22 mouse cellular contexts compared by ENCODE assay signal in the genomic region with DNA sequence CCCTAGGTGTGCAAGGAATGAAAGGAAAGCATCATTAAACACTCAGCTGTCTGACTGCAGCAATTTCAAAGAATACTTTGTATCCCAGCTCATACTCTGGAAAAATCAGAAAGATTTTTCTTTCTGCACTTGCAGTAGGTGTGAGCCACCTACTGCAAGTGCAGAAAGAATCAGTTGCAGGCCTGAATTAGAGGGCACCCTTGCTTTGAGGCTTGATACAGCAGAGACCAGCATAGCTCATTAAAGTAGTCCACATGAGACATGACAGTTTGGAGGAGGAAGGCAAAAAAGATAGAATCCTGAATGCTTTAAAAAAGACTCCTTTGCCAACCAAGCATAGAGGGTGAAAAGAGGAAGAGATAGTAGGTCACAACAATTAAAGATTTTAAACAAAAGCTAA. TPM values are rescaled to one million over a fixed set of nuclear protein-coding genes. Genes with fewer than 3 reads are reported as not detected.
"Had no signal": no experiment of that assay in that cellular context is flagged by ENCODE, and none has a peak within 500 bp of the region (broad histone marks: within the 10 kb centered on the region; RNA-seq: fewer than 3 reads in every experiment).

No protein-coding gene starts in this region.

- H3K9me3 ChIP-seq: megakaryocyte, embryonic 14.5 days; midbrain, embryonic 12.5 days; neural tube, embryonic 12.5 days; stomach, embryonic 15.5 days had no signal

- H3K36me3 ChIP-seq: midbrain, embryonic 12.5 days; neural tube, embryonic 12.5 days; stomach, embryonic 15.5 days had no signal

- H3K4me1 ChIP-seq: megakaryocyte, embryonic 14.5 days; midbrain, embryonic 12.5 days; neural tube, embryonic 12.5 days; stomach, embryonic 15.5 days had no signal

- DNase-seq: lung, adult 18-20 months; lung, embryonic 14.5 days; lung, postnatal 10 days; lung, postnatal 36 days; right cerebral cortex, postnatal 14 days; thymus, adult 2 months; thymus, postnatal 25 days; thymus, postnatal 4 days had no signal

- H3K4me2 ChIP-seq: lung, embryonic 14.5 days; midbrain, embryonic 12.5 days; neural tube, embryonic 12.5 days; stomach, embryonic 15.5 days had no signal

- H3K9ac ChIP-seq: liver, embryonic 14.5 days; lung, embryonic 14.5 days; midbrain, embryonic 12.5 days; neural tube, embryonic 12.5 days; stomach, embryonic 15.5 days had no signal

- H3K27ac ChIP-seq: liver, embryonic 14.5 days; macrophage; midbrain, embryonic 12.5 days; neural tube, embryonic 12.5 days; stomach, embryonic 15.5 days; stomach, postnatal 0 days had no signal

- H3K4me3 ChIP-seq: megakaryocyte, embryonic 14.5 days; midbrain, embryonic 12.5 days; neural tube, embryonic 12.5 days; stomach, embryonic 15.5 days had no signal

- H3K27me3 ChIP-seq: megakaryocyte, embryonic 14.5 days; midbrain, embryonic 12.5 days; neural tube, embryonic 12.5 days; stomach, embryonic 15.5 days had no signal

RNA-seq across cellular contexts. Expression of gene Csn3, which starts 17.1 kb away (rescaled TPM):
- polyA plus RNA-seq: liver, embryonic 14.5 days; liver, embryonic 16.5 days; lung, embryonic 14.5 days; lung, embryonic 16.5 days; macrophage; midbrain, embryonic 12.5 days; midbrain, postnatal 0 days; neural tube, embryonic 14.5 days; spleen, adult 2 months; testis, adult 2 months; urinary bladder, adult 2 months had no signal

RNA-seq across cellular contexts. Expression of gene 2310003L06Rik, which starts 26.7 kb away (rescaled TPM):
- polyA plus RNA-seq: liver, embryonic 14.5 days; liver, embryonic 16.5 days; lung, embryonic 14.5 days; lung, embryonic 16.5 days; macrophage; midbrain, embryonic 12.5 days; neural tube, embryonic 12.5 days; neural tube, embryonic 14.5 days; spleen, adult 2 months; stomach, embryonic 15.5 days; stomach, postnatal 0 days; testis, adult 2 months; thymus, adult 2 months; urinary bladder, adult 2 months had no signal

RNA-seq across cellular contexts. Expression of gene Gm28434, which starts 26.8 kb away (rescaled TPM):
- polyA plus RNA-seq: liver, embryonic 14.5 days; liver, embryonic 16.5 days; lung, embryonic 14.5 days; lung, embryonic 16.5 days; macrophage; midbrain, embryonic 12.5 days; midbrain, postnatal 0 days; neural tube, embryonic 12.5 days; neural tube, embryonic 14.5 days; spleen, adult 2 months; stomach, embryonic 15.5 days; stomach, postnatal 0 days; testis, adult 2 months; thymus, adult 2 months; urinary bladder, adult 2 months had no signal

RNA-seq across cellular contexts. Expression of gene Cabs1, which starts 36.7 kb away (rescaled TPM):
- polyA plus RNA-seq: liver, embryonic 14.5 days; liver, embryonic 16.5 days; lung, embryonic 14.5 days; lung, embryonic 16.5 days; macrophage; midbrain, embryonic 12.5 days; midbrain, postnatal 0 days; neural tube, embryonic 12.5 days; neural tube, embryonic 14.5 days; spleen, adult 2 months; stomach, embryonic 15.5 days; stomach, postnatal 0 days; thymus, adult 2 months; urinary bladder, adult 2 months had no signal

RNA-seq across cellular contexts. Expression of gene Odam, which starts 57.7 kb away (rescaled TPM):
- polyA plus RNA-seq: liver, embryonic 14.5 days; liver, embryonic 16.5 days; lung, embryonic 14.5 days; lung, embryonic 16.5 days; macrophage; midbrain, embryonic 12.5 days; midbrain, postnatal 0 days; neural tube, embryonic 12.5 days; neural tube, embryonic 14.5 days; spleen, adult 2 months; stomach, embryonic 15.5 days; stomach, postnatal 0 days; testis, adult 2 months had no signal
